Mouse (Mus musculus): ENCODE results near the gene Srsf10. TPM values are rescaled to one million over a fixed set of nuclear protein-coding genes. Genes with fewer than 3 reads are reported as not detected.

Gene Srsf10
- polyA plus RNA-seq, 1 experiment from 2014 or later, result 411 TPM

GRCm38 (mm10) chr4:135834124-135834717 is 21.3 kb upstream of the Srsf10 start:
- Histone ChIP-seq H3K27ac (peak overlapping the region; percentile 77), H3K9ac (no peak overlapping the region)
- no peak for ATAC-seq (ENCODE audit: low FRiP score)

DNA sequence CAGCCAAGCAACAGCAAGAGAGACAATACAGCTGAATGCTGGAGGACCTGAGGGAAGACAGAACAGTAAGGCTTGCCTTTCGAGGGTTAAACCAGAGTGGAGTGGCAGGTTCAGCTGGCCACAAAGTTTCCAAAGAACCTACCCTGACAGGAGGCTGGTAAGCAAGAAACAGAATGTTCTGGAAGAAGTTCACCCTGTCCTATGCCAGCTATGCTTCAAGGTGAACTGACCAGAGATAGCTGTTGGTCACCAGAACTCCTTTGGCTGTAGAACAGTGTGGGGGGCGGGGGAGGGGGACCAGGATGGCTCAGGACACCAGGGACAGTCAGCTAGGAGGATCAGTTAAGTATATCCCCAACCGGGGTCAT is 16.6 kb upstream of the Srsf10 start:
- no peak overlapping the region for H3K4me3 ChIP-seq (replicated peaks)
- no peak overlapping the region for H3K9ac ChIP-seq
- H3K27ac ChIP-seq, result no peak overlapping the region
- H3K4me2 ChIP-seq, result no peak overlapping the region
- WGBS, result 81% methylated on average over 3 of the region's 3 CpGs
- no peaks in the 10 kb centered on the region for H3K27me3 ChIP-seq
- no peaks in the 10 kb centered on the region for H3K9me3 ChIP-seq
- peaks cover 4% of the 10 kb centered on the region for H3K4me1 ChIP-seq
- no peak for ATAC-seq (ENCODE audit: low FRiP score)
- no peaks in the 10 kb centered on the region for H3K36me3 ChIP-seq (replicated peaks)

More at GRCm38 (mm10) chr4:135834124-135834717, 21.3 kb upstream of the Srsf10 start:
- H3K4me2 ChIP-seq, result no peak overlapping the region
- no peaks in the 10 kb centered on the region for H3K36me3 ChIP-seq (replicated peaks)
- H3K4me1 ChIP-seq, result peaks cover 17% of the 10 kb centered on the region
- no peaks in the 10 kb centered on the region for H3K27me3 ChIP-seq
- H3K4me3 ChIP-seq (replicated peaks), result no peak overlapping the region
- H3K9me3 ChIP-seq, result no peaks in the 10 kb centered on the region
- WGBS, result 88% methylated on average over 8 of the region's 8 CpGs

GRCm38 (mm10) chr4:135839293-135840011 is 16.1 kb upstream of the Srsf10 start:
- Histone ChIP-seq H3K27ac (no peak overlapping the region), H3K4me1 (no peaks in the 10 kb centered on the region), H3K4me3 (replicated peaks) (no peak overlapping the region), H3K36me3 (replicated peaks) (no peaks in the 10 kb centered on the region), H3K27me3 (no peaks in the 10 kb centered on the region), H3K4me2 (no peak overlapping the region), H3K9ac (no peak overlapping the region), H3K9me3 (no peaks in the 10 kb centered on the region)
- no peak for ATAC-seq (ENCODE audit: low FRiP score)
- WGBS, result 90% methylated on average over 21 of the region's 21 CpGs

- Histone ChIP-seq H3K4me3 (replicated peaks) (no peak overlapping the region), H3K9ac (no peak overlapping the region), H3K9me3 (no peaks in the 10 kb centered on the region), H3K4me2 (no peak overlapping the region), H3K27ac (no peak overlapping the region), H3K4me1 (no peaks in the 10 kb centered on the region), H3K36me3 (replicated peaks) (no peaks in the 10 kb centered on the region), H3K27me3 (no peaks in the 10 kb centered on the region)
- ATAC-seq (ENCODE audit: low FRiP score), result no peak
- 88% methylated on average over 6 of the region's 6 CpGs for WGBS
These were observed 11.1 kb upstream of the Srsf10 start for GRCm38 (mm10) chr4:135844400-135844799.

DNA sequence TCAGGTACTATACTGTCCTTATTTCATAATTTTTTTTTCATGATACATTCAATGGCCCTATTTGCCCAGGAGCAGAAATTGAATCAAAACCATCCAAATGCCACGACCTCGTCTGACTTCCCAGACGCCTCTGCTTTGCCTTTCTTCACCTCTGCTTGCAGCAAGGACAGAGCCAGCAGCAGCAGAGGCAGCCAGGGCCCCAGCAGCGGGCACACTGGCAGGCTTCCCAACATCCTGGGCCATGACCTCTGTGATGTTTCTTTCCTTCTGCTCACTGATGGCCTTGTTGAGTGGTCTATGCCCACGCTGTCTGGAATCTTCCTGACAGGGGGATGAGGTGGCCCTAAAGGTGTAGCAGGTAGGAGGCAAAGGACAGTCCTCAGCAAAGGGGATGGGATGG is 8.0 kb upstream of the Srsf10 start:
- Histone ChIP-seq H3K9ac (no peak overlapping the region), H3K36me3 (replicated peaks) (no peaks in the 10 kb centered on the region), H3K4me3 (replicated peaks) (no peak overlapping the region), H3K4me2 (no peak overlapping the region), H3K27ac (no peak overlapping the region), H3K4me1 (peaks cover 13% of the 10 kb centered on the region), H3K9me3 (no peaks in the 10 kb centered on the region), H3K27me3 (no peaks in the 10 kb centered on the region)
- no peak for ATAC-seq (ENCODE audit: low FRiP score)
- WGBS, result 63% methylated on average over 5 of the region's 5 CpGs

DNA sequence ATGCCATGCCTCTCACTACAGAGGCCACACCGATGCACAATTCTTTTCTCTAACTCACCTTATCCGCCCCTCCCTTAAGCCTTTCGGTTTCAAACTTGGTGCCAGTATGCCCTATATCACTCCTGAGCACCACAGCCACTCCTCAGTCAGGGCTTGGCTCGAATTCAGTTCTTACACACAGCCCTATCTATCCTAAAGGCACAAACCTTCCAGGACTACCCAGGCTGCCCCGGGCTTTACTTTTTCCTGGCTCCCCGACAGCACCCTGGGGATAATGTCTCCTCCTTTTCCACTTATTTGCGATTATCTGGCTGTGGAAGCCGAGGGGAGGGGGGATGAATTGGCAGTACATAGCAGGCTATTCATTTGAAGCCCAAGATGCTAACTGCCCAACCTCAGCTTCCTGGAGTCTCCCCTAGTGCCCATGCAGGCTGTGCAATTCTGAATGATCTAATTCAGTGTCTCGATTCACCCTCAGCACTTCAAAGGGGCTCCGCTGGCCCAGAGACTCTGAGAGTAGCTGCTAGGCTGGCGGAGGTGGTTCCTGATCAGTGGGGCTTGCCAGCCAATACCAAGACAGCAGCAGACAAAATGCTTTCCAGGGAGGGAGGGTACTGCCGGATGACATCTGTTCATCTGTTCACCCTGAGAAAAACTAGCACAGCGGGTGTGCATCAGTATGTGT is 5.0 kb upstream of the Srsf10 start:
- H3K36me3 ChIP-seq (replicated peaks), result no peaks in the 10 kb centered on the region
- H3K4me1 ChIP-seq, result peaks cover 27% of the 10 kb centered on the region
- H3K9ac ChIP-seq, result peak overlapping the region; percentile 44
- 36% methylated on average over 13 of the region's 13 CpGs for WGBS
- H3K27ac ChIP-seq, result peak overlapping the region; percentile 82
- no peaks in the 10 kb centered on the region for H3K27me3 ChIP-seq
- H3K4me3 ChIP-seq (replicated peaks), result no peak overlapping the region
- 0 out of 2 replicates have a peak overlapping the region, but pooled peaks have one; percentile 15 for H3K4me2 ChIP-seq
- no peak for ATAC-seq (ENCODE audit: low FRiP score)
- H3K9me3 ChIP-seq, result no peaks in the 10 kb centered on the region

- H3K4me2 ChIP-seq, result no peak overlapping the region
- no peaks in the 10 kb centered on the region for H3K9me3 ChIP-seq
- no peak overlapping the region for H3K4me3 ChIP-seq (replicated peaks)
- no peak overlapping the region for H3K27ac ChIP-seq
- no peaks in the 10 kb centered on the region for H3K27me3 ChIP-seq
- H3K4me1 ChIP-seq, result peaks cover 27% of the 10 kb centered on the region
- no peak overlapping the region for H3K9ac ChIP-seq
- H3K36me3 ChIP-seq (replicated peaks), result no peaks in the 10 kb centered on the region
- 85% methylated on average over 9 of the region's 9 CpGs for WGBS
- ATAC-seq (ENCODE audit: low FRiP score), result no peak
These were observed 3.6 kb upstream of the Srsf10 start for GRCm38 (mm10) chr4:135851942-135852341.

DNA sequence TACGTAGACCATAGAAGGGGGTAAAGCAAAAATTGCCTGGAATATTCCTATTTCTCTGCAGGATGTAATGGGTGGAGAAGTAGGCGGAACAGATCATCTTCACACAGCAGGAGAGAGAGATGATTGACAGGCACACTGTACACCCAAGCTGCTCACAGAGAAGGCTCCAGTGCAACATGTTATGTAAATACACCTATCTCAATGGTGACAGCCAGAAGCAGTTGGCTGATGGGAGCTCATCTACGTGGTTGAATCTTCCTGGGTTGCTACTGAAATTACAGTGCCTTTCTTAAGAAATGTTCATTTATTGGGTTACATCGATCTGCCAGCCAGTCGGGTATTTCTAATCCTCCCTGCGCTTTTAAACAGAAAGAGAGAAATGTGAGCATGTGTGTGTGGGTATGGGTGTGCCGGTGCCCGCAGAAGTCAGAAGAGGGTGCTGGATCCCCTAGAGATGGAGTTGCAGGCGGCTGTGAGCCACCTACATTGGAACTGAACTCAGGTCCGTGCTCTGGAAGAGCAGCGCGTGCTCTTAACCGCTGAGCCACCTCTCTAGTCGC is 1.5 kb upstream of the Srsf10 start:
- Histone ChIP-seq H3K4me2 (peak overlapping the region; percentile 81; the same call in 1 of the 2 replicates), H3K4me3 (replicated peaks) (no peak overlapping the region)

DNA sequence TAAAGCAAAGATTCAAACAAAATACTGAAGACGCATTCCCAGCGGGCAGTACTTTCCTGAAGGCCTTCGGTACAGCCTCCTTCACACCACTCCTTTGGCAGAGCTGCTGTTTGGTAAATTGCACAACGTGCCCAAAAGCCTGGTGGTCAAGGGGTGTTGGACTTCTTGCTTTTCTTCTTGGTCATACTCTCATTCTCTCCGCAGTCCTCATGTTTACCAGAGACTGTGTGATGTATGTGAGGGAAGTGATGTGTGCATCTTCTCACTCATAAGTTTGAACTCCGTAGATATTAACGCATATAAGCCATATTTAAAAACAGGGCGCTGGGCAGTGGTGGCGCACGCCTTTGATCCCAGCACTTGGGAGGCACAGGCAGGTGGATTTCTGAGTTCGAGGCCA is 917 bp upstream of the Srsf10 start:
- Histone ChIP-seq H3K27ac (peak overlapping the region; percentile 99), H3K4me2 (peak overlapping the region; percentile 81), H3K36me3 (replicated peaks) (no peaks in the 10 kb centered on the region), H3K4me1 (peaks cover 47% of the 10 kb centered on the region), H3K9me3 (no peaks in the 10 kb centered on the region), H3K27me3 (no peaks in the 10 kb centered on the region), H3K9ac (peak overlapping the region; percentile 97), H3K4me3 (replicated peaks) (peak overlapping the region; percentile 94; the same call in 1 of the 2 replicates)
- WGBS, result 72% methylated on average over 11 of the region's 11 CpGs
- no peak for ATAC-seq (ENCODE audit: low FRiP score)

More for the DNA sequence above, 1.5 kb upstream of the Srsf10 start:
- Histone ChIP-seq H3K4me1 (peaks cover 42% of the 10 kb centered on the region), H3K27ac (peak overlapping the region; percentile 99), H3K36me3 (replicated peaks) (no peaks in the 10 kb centered on the region), H3K27me3 (no peaks in the 10 kb centered on the region), H3K9ac (peak overlapping the region; percentile 33; the same call in 1 of the 2 replicates), H3K9me3 (no peaks in the 10 kb centered on the region)
- 90% methylated on average over 14 of the region's 14 CpGs for WGBS
- no peak for ATAC-seq (ENCODE audit: low FRiP score)

DNA sequence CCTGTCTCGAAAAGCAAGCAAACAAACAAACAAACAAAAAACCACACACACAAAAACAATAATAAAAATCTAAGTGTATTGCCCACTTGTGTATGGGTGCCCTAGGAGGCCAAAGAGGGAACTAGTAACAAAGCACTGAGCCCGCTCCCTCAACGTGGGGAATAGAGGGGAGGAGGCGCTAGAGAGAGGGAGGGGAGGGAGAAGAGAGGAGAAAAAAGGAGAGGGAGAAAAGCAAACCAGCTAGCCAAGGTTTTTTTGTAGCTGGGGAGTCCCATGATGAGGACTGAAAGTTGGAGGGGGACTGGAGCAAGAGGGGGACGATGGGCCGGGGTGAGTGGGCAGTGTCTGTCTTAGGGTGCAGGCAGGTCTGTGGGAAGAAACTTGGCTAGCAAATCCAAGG is 467 bp upstream of the Srsf10 start:
- Histone ChIP-seq H3K9me3 (no peaks in the 10 kb centered on the region), H3K4me2 (peak overlapping the region; percentile 81), H3K4me3 (replicated peaks) (peak overlapping the region; percentile 94), H3K4me1 (peaks cover 50% of the 10 kb centered on the region), H3K36me3 (replicated peaks) (no peaks in the 10 kb centered on the region), H3K9ac (peak overlapping the region; percentile 97), H3K27ac (peak overlapping the region; percentile 99), H3K27me3 (no peaks in the 10 kb centered on the region)
- WGBS, result 6% methylated on average over 6 of the region's 6 CpGs
- peak; percentile 44 for ATAC-seq (ENCODE audit: low FRiP score)

GRCm38 (mm10) chr4:135856223-135857091 is 910 bp downstream of the Srsf10 start:
- H3K9me3 ChIP-seq, result no peaks in the 10 kb centered on the region
- H3K36me3 ChIP-seq (replicated peaks), result no peaks in the 10 kb centered on the region
- peak overlapping the region; percentile 99 for H3K27ac ChIP-seq
- H3K9ac ChIP-seq, result peak overlapping the region; percentile 97
- peaks cover 49% of the 10 kb centered on the region for H3K4me1 ChIP-seq
- peak; percentile 74 for ATAC-seq (ENCODE audit: low FRiP score)
- WGBS, result under 1% methylated on average over 81 of the region's 91 CpGs
- H3K4me2 ChIP-seq, result peak overlapping the region; percentile 81
- no peaks in the 10 kb centered on the region for H3K27me3 ChIP-seq
- peak overlapping the region; percentile 94 for H3K4me3 ChIP-seq (replicated peaks)
